Mouse (Mus musculus) kidney, adult 2 months (tissue): ENCODE data around the gene Sptssa. TPM values are rescaled to one million over a fixed set of nuclear protein-coding genes. Genes with fewer than 3 reads are reported as not detected.
"Not testable (repeated sequence)": the region's sequence is repeated elsewhere in the genome, so short reads cannot be mapped to it uniquely, and the experiment has no call there.

Experiments
- DNase-seq: peaks from one replicate; pipeline ENCODE4 v3.0.0; 2021
- H3K27ac ChIP-seq: fragments of 200-500 bp; 2 replicates; pipeline ENCODE4 v1.5.1; 2012; ENCODE audit warnings: low read depth, low read length, control low read depth, inconsistent platforms; ENCODE audit not compliant: insufficient read depth
- H3K27me3 ChIP-seq: fragments of 200-500 bp; replicated peaks from 2 replicates; pipeline ENCODE4 v1.6.1; 2012; ENCODE audit warnings: mild to moderate bottlenecking, moderate library complexity, low read length, inconsistent platforms; ENCODE audit not compliant: control insufficient read depth, insufficient read depth
- H3K36me3 ChIP-seq: fragments of 200-500 bp; 2 replicates; pipeline ENCODE4 v1.6.1; 2012; ENCODE audit warnings: mild to moderate bottlenecking, moderate library complexity, low read length, inconsistent platforms; ENCODE audit not compliant: control insufficient read depth, insufficient read depth
- H3K4me1 ChIP-seq: fragments of 200-500 bp; 2 replicates; pipeline ENCODE4 v1.6.1; 2011; ENCODE audit warnings: low read length; ENCODE audit not compliant: control insufficient read depth, insufficient read depth
- H3K4me3 ChIP-seq: fragments of 200-500 bp; 2 replicates; pipeline ENCODE4 v1.5.1; 2011; ENCODE audit warnings: mild to moderate bottlenecking, low read depth, low read length, control low read depth; ENCODE audit not compliant: insufficient read depth
- CTCF ChIP-seq: fragments of 200-500 bp; conservative IDR thresholded peaks from 2 replicates; pipeline ENCODE4 v1.5.1; 2011; ENCODE audit warnings: low read depth, mild to moderate bottlenecking, control low read depth, low read length, moderate library complexity, mixed read lengths; ENCODE audit not compliant: insufficient read depth, insufficient read length
- POLR2A ChIP-seq: fragments of 200-500 bp; IDR thresholded peaks from one replicate; pipeline ENCODE4 v1.6.1; 2011; ENCODE audit warnings: low read depth, low read length, control low read depth
- WGBS: fragments of 180-500 bp; shearing (Covaris S2); methylation state at CpG from one replicate; pipeline ENCODE4 v1.1.7; 2018; 5-methylcytosine and 5-hydroxymethylcytosine counted together
- polyA plus RNA-seq: library from polyadenylated mRNA; depleted of rRNA; stranded (reverse); fragments of >200 nt; gene quantifications from 2 replicates; pipeline ENCODE4 v1.2.3, GENCODE M21; 2012

Sptssa gene
- polyA plus RNA-seq, 1 experiment: 80.1 TPM

DNA sequence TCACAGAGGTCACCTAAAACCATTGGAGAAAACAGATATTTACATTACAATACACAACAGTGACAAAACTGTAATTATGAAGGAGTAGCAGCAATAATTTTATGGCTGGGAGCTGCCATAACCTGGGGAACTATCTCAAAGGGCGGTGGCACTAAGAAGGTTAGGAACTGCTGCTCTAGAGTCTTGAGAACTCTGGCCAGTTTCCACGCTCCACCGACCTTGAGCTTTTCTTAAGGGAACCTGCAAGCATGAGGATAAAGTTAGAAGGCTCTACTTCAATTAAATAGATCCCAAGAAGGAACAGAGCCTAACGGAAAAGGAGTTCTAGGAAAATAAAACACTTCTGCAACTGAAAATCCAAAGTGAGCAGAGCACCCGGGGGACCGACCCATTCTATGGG, 9.2 kb upstream of the Sptssa start:
- WGBS: 54% methylated on average over 6 of the region's 6 CpGs
- DNase-seq: peak; percentile 52
- no peaks in the 10 kb centered on the region for H3K4me1 ChIP-seq

DNA sequence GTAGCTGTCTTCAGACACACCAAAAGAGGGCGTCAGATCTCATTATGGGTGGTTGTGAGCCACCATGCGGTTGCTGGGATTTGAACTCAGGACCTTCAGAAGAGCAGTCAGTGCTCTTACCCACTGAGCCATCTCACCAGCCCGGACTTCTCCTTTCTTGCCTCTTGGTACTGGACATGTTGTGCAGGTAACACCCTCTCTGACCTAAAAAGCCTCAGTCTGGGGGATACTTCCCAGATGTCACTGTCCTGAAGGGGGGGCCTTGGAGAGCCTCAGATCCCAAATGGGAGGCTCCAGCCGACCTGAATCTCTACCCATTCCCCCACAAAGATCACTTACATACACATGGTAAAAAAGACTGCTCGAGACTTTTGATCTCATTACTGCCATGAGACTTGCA, 5.1 kb upstream of the Sptssa start:
- H3K4me3 ChIP-seq, H3K36me3 ChIP-seq, H3K4me1 ChIP-seq, DNase-seq, H3K27ac ChIP-seq, H3K27me3 ChIP-seq: not testable (repeated sequence)
- 83% methylated on average over 5 of the region's 5 CpGs for WGBS

More for the DNA sequence above, 9.2 kb upstream of the Sptssa start:
- Histone ChIP-seq H3K36me3 (no peaks in the 10 kb centered on the region), H3K27ac (no peak overlapping the region), H3K27me3 (no peaks in the 10 kb centered on the region), H3K4me3 (no peak overlapping the region)
- TF ChIP-seq CTCF (no peak), POLR2A (no peak)

DNA sequence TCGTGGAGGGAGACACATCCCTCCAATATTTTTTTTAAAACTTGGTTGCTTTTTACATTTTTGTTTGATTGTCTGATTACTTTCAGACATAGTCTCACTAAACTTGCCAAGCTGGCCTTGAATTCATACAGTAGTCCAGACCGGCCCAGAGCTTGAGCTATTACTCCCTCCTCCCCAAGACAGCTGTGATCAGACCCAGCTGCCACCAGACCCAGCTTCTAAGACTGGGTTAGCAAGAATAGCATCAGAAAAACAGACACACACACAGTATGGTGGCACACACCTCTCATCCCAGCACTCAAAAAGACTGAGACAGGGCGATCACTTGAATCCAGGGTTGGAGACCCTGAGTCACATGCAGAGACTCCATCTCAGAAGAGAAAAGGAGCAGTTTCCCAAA, 3.5 kb upstream of the Sptssa start:
- H3K4me3 ChIP-seq: no peak overlapping the region
- no peak for TF ChIP-seq POLR2A
- no peak for TF ChIP-seq CTCF
- DNase-seq: no peak
- H3K27me3 ChIP-seq: no peaks in the 10 kb centered on the region
- peaks cover 4% of the 10 kb centered on the region; the same call in 1 of the 2 replicates for H3K4me1 ChIP-seq
- WGBS: 84% methylated on average over 3 of the region's 3 CpGs
- H3K27ac ChIP-seq: no peak overlapping the region
- no peaks in the 10 kb centered on the region for H3K36me3 ChIP-seq

DNA sequence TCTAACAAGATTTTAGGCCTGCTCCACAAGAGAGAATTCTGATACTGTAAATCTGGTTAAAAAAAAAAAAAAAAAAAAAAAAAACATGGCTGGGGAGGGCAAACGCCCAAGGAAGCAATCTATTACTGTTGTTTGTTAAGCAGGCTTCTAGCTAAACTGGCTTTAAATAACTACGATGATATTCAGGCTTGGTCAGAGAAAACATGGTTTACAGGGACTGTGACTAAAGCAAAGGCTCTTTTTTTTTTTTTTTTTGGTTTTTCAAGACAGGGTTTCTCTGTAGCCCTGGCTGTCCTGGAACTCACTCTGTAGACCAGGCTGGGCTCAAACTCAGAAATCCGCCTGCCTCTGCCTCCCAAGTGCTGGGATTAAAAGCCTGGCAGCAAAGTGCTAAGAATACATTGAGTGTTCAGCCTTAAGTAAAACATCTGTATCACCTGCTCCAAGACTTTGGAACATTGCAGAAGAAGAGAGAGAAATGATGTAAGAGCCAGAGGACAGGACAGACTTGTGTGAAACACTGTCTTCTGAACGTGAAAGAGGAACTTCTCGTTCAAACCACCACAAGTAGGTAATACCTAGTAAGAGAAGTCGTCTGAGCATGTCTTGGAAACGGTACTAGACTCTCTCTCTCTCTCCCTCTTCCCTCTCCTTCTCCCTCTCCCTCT, 2.2 kb upstream of the Sptssa start:
- WGBS: 75% methylated on average over 7 of the region's 7 CpGs
- no peak for DNase-seq
- H3K27me3 ChIP-seq: no peaks in the 10 kb centered on the region

DNA sequence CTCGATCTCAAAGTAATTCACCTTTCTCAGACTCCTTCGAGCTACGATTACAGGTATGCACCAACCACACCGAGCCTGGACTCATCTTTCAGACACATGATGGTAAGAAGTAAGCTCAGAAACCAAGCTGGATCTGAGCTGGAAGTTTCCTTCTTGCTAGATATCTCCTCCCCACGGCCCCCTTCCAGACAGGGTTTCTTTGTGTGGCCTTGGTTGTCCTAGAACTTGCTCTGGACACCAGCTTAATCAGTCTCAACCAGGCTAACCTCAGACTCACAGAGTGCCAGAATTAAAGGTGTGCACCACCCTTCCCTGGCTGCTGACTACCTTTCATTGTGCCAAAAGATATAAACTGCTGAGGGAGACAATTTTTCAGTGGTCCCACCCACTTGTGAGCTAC, 1.6 kb upstream of the Sptssa start:
- TF ChIP-seq POLR2A (no peak), CTCF (no peak)
- H3K4me1 ChIP-seq: peaks cover 15% of the 10 kb centered on the region; the same call in 1 of the 2 replicates
- H3K36me3 ChIP-seq: no peaks in the 10 kb centered on the region
- DNase-seq: no peak
- no peak overlapping the region for H3K4me3 ChIP-seq
- no peaks in the 10 kb centered on the region for H3K27me3 ChIP-seq
- WGBS: 96% methylated on average over 5 of the region's 5 CpGs
- H3K27ac ChIP-seq: no peak overlapping the region

More for the DNA sequence above, 2.2 kb upstream of the Sptssa start:
- Histone ChIP-seq H3K36me3 (no peaks in the 10 kb centered on the region), H3K4me3 (no peak overlapping the region), H3K4me1 (peaks cover 15% of the 10 kb centered on the region; the same call in 1 of the 2 replicates), H3K27ac (no peak overlapping the region)
- no peak for TF ChIP-seq CTCF
- no peak for TF ChIP-seq POLR2A

DNA sequence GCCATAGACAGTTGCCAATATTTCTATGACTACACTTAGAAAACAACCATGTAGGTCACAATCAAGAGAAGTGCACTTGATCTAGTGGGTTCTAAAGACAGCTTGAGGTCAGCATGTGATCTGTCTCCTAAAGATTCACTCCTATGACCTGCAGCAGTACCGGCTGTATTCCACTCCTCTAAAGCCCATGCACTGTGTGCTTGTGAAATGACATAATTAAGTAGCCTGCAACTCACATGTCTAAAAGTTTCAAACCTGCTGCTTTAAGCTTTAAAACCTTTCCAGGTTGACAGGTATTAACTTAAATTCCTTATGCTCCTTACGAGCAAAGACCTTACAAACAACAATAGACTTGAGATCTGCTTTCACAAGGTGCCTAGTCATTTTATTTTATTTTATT, 853 bp upstream of the Sptssa start:
- peaks cover 17% of the 10 kb centered on the region; the same call in 1 of the 2 replicates for H3K4me1 ChIP-seq
- 59% methylated on average over 2 of the region's 2 CpGs for WGBS
- TF ChIP-seq POLR2A: no peak
- TF ChIP-seq CTCF: no peak
- H3K36me3 ChIP-seq: no peaks in the 10 kb centered on the region
- no peaks in the 10 kb centered on the region for H3K27me3 ChIP-seq
- DNase-seq: no peak
- no peak overlapping the region for H3K4me3 ChIP-seq
- H3K27ac ChIP-seq: no peak overlapping the region

DNA sequence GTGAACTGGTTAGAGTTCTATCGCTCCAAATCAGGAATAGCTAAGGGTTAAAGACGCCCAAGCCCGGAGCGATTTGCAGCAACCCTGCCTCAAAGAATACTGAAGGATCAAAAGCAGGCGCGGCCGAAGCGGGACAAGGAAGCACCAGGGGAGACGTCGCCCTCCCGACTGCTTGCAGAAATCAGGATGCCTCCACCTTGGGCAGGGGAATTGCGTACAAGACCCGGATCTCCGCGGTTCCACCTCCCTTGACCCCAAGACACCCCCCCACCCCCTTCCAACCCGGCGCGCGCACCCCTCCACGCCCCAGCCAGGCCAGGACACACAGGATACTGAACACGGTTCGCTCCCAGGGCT, 356 bp downstream of the Sptssa start:
- under 1% methylated on average over 22 of the region's 22 CpGs for WGBS
- no peaks in the 10 kb centered on the region for H3K27me3 ChIP-seq
- DNase-seq: no peak
- peaks cover 17% of the 10 kb centered on the region; the same call in 1 of the 2 replicates for H3K4me1 ChIP-seq
- H3K36me3 ChIP-seq: no peaks in the 10 kb centered on the region
- peak overlapping the region; percentile 91 for H3K27ac ChIP-seq
- H3K4me3 ChIP-seq: peak overlapping the region; percentile 94
- TF ChIP-seq POLR2A: no peak
- no peak for TF ChIP-seq CTCF
